Mouse (Mus musculus) 3134 (cell line): ENCODE results near the gene Ppp4r3a.
"Not testable (repeated sequence)": the region's sequence is repeated elsewhere in the genome, so short reads cannot be mapped to it uniquely, and the experiment has no call there.

Experiments used
- DNase-seq: peaks from one replicate; pipeline ENCODE4 v3.0.0-alpha.2; 2011; ENCODE audit warnings: low spot score; ENCODE audit not compliant: insufficient read length; ENCODE audit errors: extremely low read depth

Ppp4r3a gene

DNA sequence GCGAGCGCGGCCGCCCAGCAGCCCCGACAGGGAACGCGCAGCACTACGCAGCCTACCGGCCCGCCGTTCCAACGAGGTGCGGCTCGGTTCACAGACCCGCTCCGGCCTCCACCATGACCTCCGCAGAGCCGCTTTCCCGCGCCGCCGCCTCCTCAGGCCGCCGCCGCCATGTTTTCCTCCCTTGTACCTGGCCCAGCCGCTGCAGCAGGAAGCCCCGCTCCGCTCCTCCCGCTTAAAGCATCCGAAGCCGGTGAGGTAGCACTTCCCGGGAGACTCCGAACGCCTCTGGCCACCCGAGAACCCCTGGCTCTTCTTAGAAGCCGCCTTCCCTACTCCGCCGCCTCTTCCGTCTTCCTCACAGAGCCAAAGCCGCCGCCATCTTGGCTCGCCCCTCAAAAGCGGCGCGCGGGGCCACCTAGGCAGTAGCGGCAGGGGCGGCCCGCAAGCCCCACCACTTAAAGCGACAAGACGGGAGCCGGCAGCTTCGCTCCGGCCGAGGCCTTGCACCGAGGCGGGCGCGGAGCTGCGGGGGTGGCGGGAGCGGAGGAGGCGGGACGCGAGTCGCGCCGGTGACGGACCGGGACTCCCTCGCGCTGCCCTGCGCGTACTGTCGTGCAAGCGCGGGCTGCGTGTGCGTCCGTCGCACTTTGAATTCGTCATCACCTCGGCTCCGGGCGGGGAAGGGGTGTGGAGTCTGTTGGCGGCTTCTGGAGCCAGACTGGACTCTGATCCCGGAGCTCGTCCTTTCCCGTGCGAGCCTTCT, at the start of gene Ppp4r3a:
Gene Ppp4r3a, minus strand, starts transcription at position 627 of the 763 bp plus-strand sequence.
- peak; percentile 96 for DNase-seq

DNA sequence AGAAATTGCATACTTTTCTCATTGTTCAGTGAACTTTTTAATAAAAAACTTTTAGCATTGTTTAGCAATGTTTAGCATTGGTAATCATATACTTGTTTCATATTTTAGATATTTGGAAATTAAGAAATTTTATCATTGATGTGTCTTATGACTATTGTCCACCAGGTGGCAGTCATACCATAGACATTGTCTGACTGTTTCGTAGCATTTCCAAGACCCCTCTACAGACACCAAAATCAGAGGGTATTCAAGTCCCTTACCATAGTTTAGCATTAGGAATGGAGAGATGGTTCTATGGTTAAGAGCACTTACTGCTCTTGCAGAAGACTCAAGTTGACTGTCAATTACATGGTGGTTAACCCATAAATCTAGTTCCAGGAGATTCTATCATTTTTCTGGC, 39.5 kb upstream of the Ppp4r3a start:
- no peak for DNase-seq

DNA sequence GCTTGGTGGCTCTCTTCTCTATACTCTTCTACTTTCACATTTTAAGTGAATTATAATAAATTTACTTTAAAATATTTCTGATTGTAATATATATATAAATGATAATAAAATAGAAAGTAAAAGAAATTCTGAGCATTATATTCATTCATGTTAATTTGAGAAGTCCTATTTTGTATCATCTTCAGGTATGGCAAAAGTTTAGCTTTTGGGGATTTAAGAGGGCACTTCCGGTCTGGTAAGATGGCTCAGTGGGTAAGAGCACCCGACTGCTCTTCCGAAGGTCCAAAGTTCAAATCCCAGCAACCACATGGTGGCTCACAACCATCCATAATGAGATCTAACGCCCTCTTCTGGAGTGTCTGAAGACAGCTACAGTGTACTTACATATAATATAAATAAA, 38.6 kb upstream of the Ppp4r3a start:
- DNase-seq: not testable (repeated sequence)

DNA sequence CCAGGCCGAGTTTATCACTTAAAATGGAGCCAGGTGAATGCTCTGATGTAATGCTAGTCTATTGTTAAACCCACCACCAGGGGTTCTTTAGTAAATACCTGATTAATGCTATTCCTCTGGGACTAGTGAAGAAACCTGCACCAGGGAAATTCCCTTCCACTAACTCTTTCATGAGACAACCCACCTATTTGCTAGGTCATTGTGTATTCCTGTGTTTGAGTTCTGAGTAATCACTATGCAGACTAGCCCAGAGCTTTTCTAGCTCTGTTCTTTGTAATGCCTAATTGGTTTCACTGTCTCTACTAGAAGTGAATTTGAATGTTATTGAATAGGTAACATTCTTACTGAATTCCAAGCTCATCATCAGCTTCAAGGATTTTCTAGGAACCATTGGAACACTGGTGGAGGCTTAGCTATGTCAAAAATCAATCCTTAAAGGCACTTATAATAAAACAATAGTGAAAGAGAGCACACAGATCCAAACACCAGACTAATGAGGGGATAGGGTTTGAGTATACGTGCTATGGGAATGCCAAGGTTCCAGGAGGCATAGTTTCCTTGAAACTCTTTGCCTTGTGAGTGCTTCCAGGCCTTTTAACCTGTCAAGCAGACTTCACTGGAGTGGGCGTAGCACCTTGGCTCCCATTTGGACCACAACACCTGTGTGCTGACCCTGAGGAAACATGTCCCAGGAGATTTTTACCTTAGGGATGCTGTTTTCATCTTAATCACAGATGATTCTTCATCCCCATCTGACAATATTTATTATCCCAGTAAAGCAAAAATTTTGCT, 26.5 kb upstream of the Ppp4r3a start:
- DNase-seq: not testable (repeated sequence)

DNA sequence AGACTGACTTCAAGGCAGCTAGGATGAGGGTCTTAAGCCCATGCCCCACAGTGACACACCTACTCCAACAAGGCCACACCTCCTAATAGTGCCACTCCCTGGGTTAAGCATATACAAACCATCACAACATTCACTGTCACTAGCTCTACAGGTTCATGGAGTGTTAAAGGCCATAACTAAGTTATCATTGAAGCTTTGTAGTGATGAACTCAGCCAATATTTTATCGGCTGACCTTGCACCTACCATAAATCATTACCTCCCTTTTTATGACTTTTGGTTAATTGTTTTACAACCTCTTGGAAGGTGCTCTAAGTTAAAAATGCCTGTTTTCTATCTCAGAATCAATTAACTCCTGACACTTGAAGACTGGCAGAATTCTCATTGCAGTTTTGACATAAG, 24.2 kb upstream of the Ppp4r3a start:
- no peak for DNase-seq

DNA sequence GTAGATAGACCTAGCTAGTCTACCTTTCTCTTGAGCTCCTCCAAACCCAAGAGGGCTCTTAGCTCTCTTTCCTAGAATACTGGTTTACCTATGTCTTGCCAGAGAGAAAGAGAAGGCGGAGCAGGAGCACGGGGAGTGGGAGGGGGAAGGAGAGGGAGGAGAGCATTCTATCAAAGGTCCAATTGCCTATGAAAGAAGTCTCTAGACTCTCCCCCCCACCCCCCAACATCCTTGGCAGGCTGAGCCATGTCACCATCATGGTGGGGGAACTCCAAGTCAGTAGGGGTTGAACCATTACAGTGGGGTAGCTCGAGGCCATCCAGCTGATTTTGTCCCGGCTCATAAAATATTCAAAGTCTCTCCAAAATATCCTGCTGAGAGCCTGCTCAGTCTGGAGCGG, 22.1 kb upstream of the Ppp4r3a start:
- DNase-seq: no peak

DNA sequence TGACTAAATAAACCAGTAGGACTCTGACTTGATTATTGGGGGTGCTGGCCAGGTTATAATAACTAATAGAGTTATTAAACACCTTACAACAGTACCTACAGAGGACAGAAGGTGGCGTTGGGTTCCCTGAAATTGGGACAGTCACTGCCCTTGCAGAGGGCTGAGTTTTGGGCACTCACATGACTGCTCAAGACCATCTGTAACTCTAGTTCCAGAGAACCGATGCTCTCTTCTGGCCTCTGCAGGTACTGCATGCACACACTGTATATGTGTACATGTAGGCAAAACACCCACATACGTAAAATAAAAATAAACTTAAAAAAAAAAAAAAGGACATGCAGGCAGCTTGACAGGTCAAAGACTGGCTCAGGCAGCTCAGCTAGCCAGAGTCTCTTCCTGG, 19.1 kb upstream of the Ppp4r3a start:
- no peak for DNase-seq

DNA sequence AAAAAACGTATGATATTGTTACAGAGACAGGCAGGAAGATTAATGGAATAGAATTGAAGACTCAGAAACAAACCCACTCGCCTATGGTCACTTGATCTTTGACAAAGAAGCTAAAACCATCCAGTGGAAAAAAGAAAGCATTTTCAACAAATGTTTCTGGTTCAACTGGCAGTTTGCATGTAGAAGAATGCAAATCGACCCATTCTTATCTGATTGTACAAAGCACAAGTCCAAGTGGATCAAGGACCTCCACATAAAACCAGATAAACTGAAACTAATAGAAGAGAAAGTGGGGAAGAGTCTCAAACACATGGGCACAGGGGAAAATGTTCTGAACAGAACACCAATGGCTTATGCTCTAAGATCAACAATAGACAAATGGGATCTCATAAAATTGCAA, 10.2 kb upstream of the Ppp4r3a start:
- DNase-seq: not testable (repeated sequence)

DNA sequence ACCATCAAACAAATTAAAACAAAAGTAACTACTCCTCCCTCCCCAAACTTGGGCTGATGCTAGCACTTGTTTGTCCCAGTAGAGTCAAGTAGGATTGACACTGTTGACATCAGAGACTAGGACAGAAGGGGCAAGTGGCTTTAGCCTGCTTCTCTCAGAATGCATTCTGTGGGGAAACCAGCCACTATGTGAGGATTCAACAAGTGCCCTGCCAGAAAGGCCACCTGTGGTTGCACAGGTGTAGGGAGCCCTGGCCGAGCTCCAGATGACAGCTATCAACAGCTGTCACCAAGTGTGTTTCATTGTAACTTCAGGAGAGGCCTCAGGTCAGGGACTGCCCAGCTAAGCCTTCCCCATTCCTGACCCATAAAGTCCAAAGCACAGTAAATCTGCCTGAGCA, 6.5 kb upstream of the Ppp4r3a start:
- no peak for DNase-seq

DNA sequence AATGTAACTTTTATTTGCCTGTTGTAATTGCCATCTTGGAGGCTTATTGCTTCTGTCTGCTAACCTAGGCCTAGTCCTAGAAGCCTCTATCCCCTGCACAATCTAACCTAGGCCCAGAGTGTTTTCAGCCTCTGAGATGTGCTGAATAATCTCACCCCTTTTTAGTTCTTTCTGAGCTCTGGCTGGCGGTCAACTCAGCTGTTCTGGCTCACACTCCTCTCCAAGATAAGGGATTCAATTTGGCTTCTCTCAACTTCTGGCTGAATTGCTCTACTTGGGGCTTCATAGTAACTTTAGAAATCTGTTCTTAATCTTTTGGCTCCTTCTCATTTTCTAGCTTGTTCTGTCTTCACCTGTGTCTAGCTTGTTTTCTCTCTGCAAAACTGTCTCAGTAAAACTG, 3.9 kb upstream of the Ppp4r3a start:
- DNase-seq: no peak

DNA sequence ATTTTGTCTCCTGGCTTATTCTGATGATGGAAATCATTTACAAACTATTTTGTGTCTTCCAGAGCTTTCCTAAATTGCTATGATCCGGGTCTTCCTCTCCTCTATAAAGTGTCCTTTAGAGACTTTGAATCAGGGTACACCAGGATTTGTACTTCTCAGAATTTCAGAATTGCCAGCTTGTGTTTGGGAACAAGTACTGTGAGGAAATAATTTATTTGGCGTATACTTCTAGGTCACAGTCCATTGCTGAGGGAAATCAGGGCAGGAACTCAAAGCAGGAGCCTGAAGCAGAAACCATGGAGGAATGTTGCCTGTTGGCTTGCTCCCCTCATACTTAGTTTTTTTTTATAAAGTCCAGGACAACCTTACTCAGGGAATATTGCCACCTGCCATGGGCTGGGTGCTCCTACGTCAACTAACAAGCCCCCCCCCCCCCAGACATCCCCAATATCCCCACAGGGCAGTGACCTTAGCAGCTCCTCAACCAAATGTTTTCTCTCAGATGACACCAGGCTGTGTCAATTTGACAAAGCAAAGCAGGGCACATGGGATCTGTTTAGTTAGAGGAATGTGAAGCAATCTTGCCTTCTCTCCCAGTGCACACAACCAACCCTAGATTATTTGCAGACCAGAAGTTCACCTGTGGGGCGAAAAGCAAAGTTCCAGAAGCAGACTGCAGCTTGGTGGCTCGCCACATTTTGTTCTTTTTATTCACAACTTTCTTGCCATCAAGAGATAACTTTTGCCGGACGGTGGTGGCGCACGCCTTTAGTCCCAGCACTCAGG, 1.6 kb upstream of the Ppp4r3a start:
- no peak for DNase-seq

DNA sequence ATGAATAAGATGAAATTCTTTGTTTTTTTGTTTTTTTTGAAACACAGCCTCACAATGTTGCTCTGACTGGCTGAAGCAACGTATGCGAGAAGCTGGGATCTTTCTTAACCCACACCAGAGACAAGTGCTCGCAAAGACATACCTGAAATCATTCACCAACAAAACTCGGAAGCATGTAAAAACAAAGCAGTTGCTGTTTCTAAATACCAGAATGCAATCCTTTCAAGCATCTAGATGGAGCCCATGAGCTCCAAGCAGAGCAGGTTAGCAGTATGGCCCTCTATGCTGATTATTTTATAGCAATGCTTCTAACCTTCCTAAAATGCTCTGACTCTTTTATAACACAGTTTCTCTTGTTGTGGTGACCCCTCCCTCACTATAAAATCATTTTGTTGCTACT, 735 bp upstream of the Ppp4r3a start:
- no peak for DNase-seq

DNA sequence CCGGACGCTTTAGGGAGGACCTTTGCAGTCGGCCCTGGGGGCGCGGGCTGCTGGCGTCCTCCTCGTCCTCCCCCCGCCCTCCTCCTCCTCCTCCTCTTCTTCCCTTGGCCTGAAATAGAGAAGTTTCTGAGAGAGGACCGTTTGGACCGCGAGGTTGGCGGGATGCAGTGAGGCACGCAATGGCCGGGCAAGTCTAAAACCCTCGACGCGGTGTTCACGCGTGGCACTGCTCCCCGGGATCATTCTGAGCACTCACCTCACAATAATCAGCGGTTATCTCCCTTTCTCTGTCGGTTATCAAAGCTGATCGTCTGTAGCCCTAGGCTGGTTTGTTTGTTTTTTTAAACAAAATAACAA, 315 bp upstream of the Ppp4r3a start:
- no peak for DNase-seq

DNA sequence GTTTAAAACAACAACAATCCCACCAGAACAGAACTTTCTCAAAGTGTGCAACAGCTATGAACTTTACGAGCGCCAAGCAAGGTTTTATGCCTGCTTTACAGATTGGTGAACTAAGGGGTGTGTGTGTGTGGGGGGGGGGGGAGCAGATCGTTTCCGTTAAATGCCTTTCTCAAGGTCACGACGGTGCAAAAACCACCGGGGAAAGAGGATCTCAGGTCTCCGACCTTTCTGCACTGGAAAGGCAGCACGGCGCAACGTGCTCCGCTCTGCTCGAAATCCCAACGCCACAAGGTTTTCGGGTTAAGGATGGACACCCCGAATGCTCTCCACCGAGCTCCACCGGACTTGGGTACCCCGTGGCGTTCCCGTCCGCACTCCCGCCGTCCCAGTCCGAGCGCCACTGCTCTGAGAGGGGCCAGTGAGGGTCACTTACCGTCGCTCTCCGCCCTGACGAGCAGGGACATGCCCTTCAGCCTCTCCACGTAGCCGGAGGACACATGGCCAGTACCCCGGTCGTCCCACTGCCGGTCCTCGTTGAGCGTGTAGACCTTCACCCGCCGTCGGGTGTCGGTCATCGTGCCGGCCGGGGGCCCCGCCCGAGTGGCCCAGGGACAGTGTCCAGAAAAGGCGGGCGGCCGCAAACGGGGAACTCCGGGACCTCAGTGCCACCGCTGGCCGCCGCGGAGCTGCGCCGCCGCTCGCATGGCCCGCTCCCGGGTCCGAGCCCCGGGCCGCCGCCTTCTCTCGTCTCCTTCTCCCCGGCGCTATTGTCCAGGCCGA, 1.0 kb downstream of the Ppp4r3a start:
- peak; percentile 51 for DNase-seq

DNA sequence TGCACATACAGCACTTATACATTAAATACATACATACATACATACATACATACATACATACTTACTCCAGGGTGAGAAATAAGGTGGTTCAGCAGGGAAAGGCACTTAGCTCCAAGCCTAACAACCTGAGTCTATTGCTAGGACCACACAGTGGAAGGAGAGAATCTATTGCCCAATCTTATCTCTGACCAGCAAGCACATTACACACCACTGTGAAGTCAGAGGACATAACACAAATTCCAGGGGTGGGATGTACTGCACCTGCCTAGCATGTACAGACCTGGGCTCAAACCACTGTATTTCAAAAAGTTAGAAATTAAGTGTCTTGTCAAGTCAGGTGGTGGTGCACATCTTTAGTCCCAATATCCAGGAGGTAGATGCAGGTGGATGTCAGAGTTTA, 5.5 kb downstream of the Ppp4r3a start:
- DNase-seq: no peak

DNA sequence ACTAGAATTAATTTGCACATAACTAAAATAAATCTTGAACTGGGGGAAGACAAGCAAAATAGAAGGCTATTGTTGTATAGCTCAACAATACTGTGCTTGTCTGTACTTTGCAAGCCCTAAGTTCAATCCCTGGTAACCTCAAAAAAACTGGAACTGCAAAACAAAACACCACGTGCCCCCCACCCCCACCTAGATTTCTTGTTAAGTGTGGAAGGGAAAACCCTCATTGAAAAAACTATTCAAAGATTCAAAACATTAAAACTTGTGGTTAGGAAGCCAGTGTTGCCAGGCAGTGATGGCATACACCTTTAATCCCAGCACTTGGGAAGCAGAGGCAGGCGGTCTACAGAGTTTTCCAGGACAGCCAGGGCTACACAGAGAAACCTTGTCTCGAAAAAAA, 8.1 kb downstream of the Ppp4r3a start:
- DNase-seq: no peak

DNA sequence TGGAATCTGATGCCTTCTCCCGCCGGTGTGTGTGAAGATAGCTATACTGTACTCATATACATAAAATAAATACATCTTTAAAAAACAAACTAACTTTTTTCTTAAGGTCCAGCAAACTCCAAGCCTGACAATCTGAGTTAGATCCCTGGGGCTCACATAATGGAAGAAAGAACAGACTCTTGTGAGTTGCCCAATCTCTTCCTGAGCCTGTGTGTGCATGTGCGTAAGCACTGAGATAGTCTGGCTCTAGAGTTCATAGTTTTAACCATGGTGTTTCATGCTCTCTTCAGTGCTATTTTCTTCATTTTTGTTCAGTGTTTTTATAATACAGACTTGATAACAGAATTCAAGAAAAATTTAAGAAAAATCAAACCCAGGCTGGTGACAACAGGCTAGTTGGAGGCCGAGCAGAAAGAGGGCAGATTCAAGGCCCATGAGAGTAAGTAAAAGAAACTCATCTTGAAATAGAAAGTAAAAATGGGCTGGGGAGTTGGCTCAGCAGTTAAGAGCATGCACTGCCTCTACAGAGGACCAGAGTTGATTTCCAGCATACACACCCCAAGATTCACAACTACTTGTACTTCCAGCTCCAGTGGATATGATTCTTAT, 8.6 kb downstream of the Ppp4r3a start:
- DNase-seq: no peak

DNA sequence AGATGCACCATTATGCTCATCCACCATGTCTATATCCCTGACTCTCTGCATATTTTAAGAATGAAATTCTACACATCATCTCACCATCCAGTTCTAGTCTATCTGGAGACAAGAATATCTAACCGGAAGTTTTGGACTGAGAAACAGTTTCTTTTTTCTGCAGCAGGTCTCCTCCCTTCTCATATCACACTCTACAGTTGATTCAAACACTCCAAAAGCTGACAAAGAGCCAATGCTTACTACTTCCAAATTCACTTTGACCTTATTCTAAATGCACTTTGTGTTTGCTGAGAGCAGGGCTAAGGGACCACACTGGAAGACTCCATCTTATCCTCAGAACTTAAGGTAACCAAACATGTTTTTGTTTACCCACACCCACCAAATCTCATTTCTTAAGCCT, 13.7 kb downstream of the Ppp4r3a start:
- no peak for DNase-seq

DNA sequence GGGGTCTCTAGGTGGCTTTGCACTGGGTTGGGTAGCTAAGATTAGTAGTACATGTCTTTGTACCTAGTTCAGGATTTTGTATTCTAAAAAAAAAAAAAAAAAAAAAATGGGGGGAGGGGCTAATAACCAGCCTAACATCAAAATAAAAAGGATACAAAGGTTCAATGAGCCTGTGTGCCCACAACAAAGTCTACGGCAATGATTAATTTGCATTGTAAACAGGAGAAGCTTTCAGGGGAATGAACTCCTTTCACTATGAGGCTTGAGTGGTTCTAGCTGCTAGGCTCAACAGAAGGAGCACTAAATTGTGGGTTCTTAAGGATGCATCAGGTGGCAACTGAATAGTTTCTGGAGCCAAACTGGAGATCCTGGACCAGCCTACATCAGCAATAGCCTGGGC, 17.2 kb downstream of the Ppp4r3a start:
- no peak for DNase-seq

DNA sequence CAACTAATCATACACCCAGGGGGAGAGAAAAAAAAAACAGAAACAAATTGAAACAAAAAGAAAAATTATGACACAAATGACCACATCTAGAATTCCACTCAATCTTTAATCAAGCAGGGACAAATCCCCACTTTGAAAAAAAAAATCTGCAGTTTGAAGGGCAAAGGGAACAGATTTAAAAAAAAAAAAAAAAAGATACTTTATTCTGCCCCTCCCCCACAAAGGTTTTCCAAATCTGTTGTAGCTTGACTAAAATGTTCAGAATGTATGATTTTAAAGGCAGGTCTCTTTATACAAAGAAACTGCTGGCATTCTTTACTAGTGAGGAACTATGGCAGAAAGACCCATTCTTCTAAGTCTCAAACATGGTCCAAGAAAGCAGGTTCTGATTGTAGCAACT, 43.5 kb downstream of the Ppp4r3a start:
- DNase-seq: no peak
